Mouse (Mus musculus) cerebellum, adult 2 months (tissue): Measurements from ENCODE around the gene Vav2.

ENCODE experiments used
- CTCF ChIP-seq: fragments of 200-500 bp; IDR thresholded peaks from 2 replicates; pipeline ENCODE4 v1.5.1; 2011; ENCODE audit warnings: low read depth, mild to moderate bottlenecking, control low read depth, low read length, moderate library complexity, borderline replicate concordance; ENCODE audit not compliant: insufficient read depth
- POLR2A ChIP-seq: fragments of 200-500 bp; IDR thresholded peaks from 2 replicates; pipeline ENCODE4 v1.6.1; 2011; ENCODE audit warnings: low read length, control low read depth, borderline replicate concordance; ENCODE audit not compliant: insufficient read depth

DNA sequence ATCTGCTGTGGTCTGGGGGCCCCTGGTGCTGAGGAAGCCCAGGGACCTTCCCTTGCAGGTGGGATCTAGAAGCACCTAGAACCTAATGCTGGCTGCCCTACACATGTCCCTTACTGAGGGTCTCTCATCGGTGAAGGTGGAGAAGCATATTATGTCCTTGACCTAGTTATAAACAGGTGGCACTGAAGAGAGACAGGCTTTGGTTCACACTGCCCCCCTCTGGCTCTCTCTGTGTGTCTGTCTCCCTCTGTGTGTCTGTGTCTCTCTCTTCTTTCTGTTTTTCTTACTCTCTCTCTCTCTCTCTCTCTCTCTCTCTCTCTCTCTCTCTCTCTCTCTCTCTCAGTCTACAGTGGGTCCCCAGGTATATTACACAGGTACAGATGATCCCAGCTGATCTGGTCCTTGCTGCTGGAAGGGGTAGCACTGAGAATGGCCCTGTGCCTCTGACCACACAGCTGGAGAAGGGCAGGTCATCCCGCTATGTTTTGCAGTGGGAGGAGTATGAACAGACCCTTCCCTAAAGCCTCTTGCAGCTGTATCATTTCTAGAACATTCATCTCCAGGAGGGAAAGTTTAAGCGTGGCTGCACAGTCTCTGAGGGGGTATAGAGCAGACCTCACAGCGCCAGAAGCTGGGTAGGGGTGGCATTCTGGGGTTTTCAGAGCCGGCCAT lies 197.9 kb downstream of the Vav2 start:
- TF ChIP-seq POLR2A (no peak), CTCF (no peak; the same call in 1 of the 2 replicates)
